Mouse (Mus musculus) midbrain, embryonic 13.5 days (tissue): ENCODE measurements around the gene Tsga13. TPM values are rescaled to one million over a fixed set of nuclear protein-coding genes. Genes with fewer than 3 reads are reported as not detected.

Source experiments
- ATAC-seq: fragments of 200-750 bp; cut with Nextera tagmentation; 2 replicates; pipeline ENCODE4 v1.8.0; 2017; ENCODE audit warnings: mild to moderate bottlenecking, moderate TSS enrichment, moderate library complexity
- H3K27ac ChIP-seq: fragments of 300-500 bp; sonication (generic); 2 replicates; pipeline ENCODE4 v1.5.1; 2015; ENCODE audit warnings: inconsistent platforms, mild to moderate bottlenecking, moderate library complexity
- H3K27me3 ChIP-seq: fragments of 300-500 bp; sonication (generic); 2 replicates; pipeline ENCODE4 v1.6.1; 2015; ENCODE audit warnings: mild to moderate bottlenecking, inconsistent platforms
- H3K36me3 ChIP-seq: fragments of 300-500 bp; sonication (generic); 2 replicates; pipeline ENCODE4 v1.6.1; 2015; ENCODE audit warnings: mild to moderate bottlenecking, inconsistent platforms
- H3K4me1 ChIP-seq: fragments of 300-500 bp; sonication (generic); replicated peaks from 2 replicates; pipeline ENCODE4 v1.6.1; 2015; ENCODE audit warnings: inconsistent platforms
- H3K4me2 ChIP-seq: fragments of 300-500 bp; sonication (generic); replicated peaks from 2 replicates; pipeline ENCODE4 v1.6.1; 2015; ENCODE audit warnings: moderate library complexity, mild to moderate bottlenecking, inconsistent platforms
- H3K4me3 ChIP-seq: fragments of 300-500 bp; sonication (generic); replicated peaks from 2 replicates; pipeline ENCODE4 v1.5.1; 2015; ENCODE audit warnings: mild to moderate bottlenecking, inconsistent platforms
- H3K9ac ChIP-seq: fragments of 300-500 bp; sonication (generic); replicated peaks from 2 replicates; pipeline ENCODE4 v1.6.1; 2015; ENCODE audit warnings: mild to moderate bottlenecking, inconsistent platforms
- H3K9me3 ChIP-seq: fragments of 300-500 bp; sonication (generic); 2 replicates; pipeline ENCODE4 v1.6.1; 2016; ENCODE audit warnings: mild to moderate bottlenecking, inconsistent platforms
- WGBS: fragments of 180-500 bp; shearing (Covaris S2); methylation state at CpG from one replicate; pipeline ENCODE4 v1.1.7; 2015; 5-methylcytosine and 5-hydroxymethylcytosine counted together
- polyA plus RNA-seq: library from polyadenylated mRNA; unstranded; fragments of >200 nt; fragmentation: Nextera tagmentation; extraction: Ambion mirVana; gene quantifications from 2 replicates; pipeline ENCODE4 v1.2.1, GENCODE M21; 2015

Tsga13 gene
- 0.28 TPM in 1 of 2 replicates, not detected in the other for polyA plus RNA-seq

GRCm38 (mm10) chr6:30915473-30915872, at the start of gene Tsga13:
TSS of gene Tsga13 (minus strand) at chr6:30915573.
- no peaks in the 10 kb centered on the region for H3K36me3 ChIP-seq
- H3K27ac ChIP-seq = no peak within 1 kb of the TSS
- no peak within 1 kb of the TSS for H3K4me3 ChIP-seq
- ATAC-seq = no peak
- H3K9me3 ChIP-seq = no peaks in the 10 kb centered on the region
- H3K9ac ChIP-seq = no peak within 1 kb of the TSS
- H3K27me3 ChIP-seq = no peaks in the 10 kb centered on the region
- H3K4me2 ChIP-seq = no peak within 1 kb of the TSS
- H3K4me1 ChIP-seq = no peaks in the 10 kb centered on the region
- WGBS = 98% methylated on average over 2 of the region's 2 CpGs

- ATAC-seq = 0 out of 2 replicates have a peak, but pooled peaks have one; percentile 37
- Histone ChIP-seq H3K9ac (no peak within 1 kb of the TSS), H3K4me1 (no peaks in the 10 kb centered on the region), H3K9me3 (peaks cover 36% of the 10 kb centered on the region), H3K27me3 (peaks cover 83% of the 10 kb centered on the region), H3K36me3 (peaks cover 13% of the 10 kb centered on the region), H3K4me2 (peak within 1 kb of the TSS; percentile 64), H3K4me3 (peak within 1 kb of the TSS; percentile 44), H3K27ac (no peak within 1 kb of the TSS)
- under 1% methylated on average over 75 of the region's 75 CpGs for WGBS
Measured at GRCm38 (mm10) chr6:30958736-30959540, 43.6 kb upstream of the Tsga13 start, which contains the start of gene Klf14. TSS of gene Klf14 (minus strand) at chr6:30959078.

- Histone ChIP-seq H3K27me3 (peaks cover 76% of the 10 kb centered on the region), H3K4me1 (no peaks in the 10 kb centered on the region), H3K4me3 (peak overlapping the region; percentile 44), H3K36me3 (peaks cover 13% of the 10 kb centered on the region), H3K9me3 (peaks cover 36% of the 10 kb centered on the region), H3K4me2 (peak overlapping the region; percentile 64), H3K9ac (no peak overlapping the region), H3K27ac (no peak overlapping the region)
- ATAC-seq = peak; percentile 40; the same call in 1 of the 2 replicates
- 2% methylated on average over 84 of the region's 84 CpGs for WGBS
Measured at GRCm38 (mm10) chr6:30957784-30958735, 42.7 kb upstream of the Tsga13 start.

GRCm38 (mm10) chr6:30939264-30939663, 23.9 kb upstream of the Tsga13 start:
- H3K27me3 ChIP-seq = no peaks in the 10 kb centered on the region
- H3K4me3 ChIP-seq = no peak overlapping the region
- H3K4me2 ChIP-seq = no peak overlapping the region
- no peak overlapping the region for H3K9ac ChIP-seq
- WGBS = 61% methylated on average over 5 of the region's 5 CpGs
- H3K4me1 ChIP-seq = no peaks in the 10 kb centered on the region
- ATAC-seq = no peak
- no peaks in the 10 kb centered on the region for H3K36me3 ChIP-seq
- no peaks in the 10 kb centered on the region for H3K9me3 ChIP-seq
- H3K27ac ChIP-seq = no peak overlapping the region

GRCm38 (mm10) chr6:30922821-30923220, 7.4 kb upstream of the Tsga13 start:
- H3K36me3 ChIP-seq = no peaks in the 10 kb centered on the region
- 0 out of 2 replicates have a peak, but pooled peaks cover 3% of the 10 kb centered on the region for H3K4me1 ChIP-seq
- no peak overlapping the region for H3K9ac ChIP-seq
- H3K9me3 ChIP-seq = no peaks in the 10 kb centered on the region
- no peak overlapping the region for H3K4me3 ChIP-seq
- no peaks in the 10 kb centered on the region for H3K27me3 ChIP-seq
- no peak for ATAC-seq
- WGBS = 46% methylated on average over 2 of the region's 2 CpGs
- H3K4me2 ChIP-seq = no peak overlapping the region
- H3K27ac ChIP-seq = no peak overlapping the region

GRCm38 (mm10) chr6:30921826-30922225, 6.5 kb upstream of the Tsga13 start:
- Histone ChIP-seq H3K27me3 (no peaks in the 10 kb centered on the region), H3K4me3 (no peak overlapping the region), H3K4me2 (no peak overlapping the region), H3K9ac (no peak overlapping the region), H3K4me1 (0 out of 2 replicates have a peak, but pooled peaks cover 3% of the 10 kb centered on the region), H3K36me3 (no peaks in the 10 kb centered on the region), H3K27ac (no peak overlapping the region), H3K9me3 (no peaks in the 10 kb centered on the region)
- WGBS = 72% methylated on average over 10 of the region's 11 CpGs
- ATAC-seq = no peak

GRCm38 (mm10) chr6:30920834-30921675, 5.7 kb upstream of the Tsga13 start:
- Histone ChIP-seq H3K27ac (no peak overlapping the region), H3K9ac (peak overlapping the region; percentile 33; the same call in 1 of the 2 replicates), H3K4me2 (peak overlapping the region; percentile 49), H3K4me1 (0 out of 2 replicates have a peak, but pooled peaks cover 3% of the 10 kb centered on the region), H3K36me3 (no peaks in the 10 kb centered on the region), H3K9me3 (no peaks in the 10 kb centered on the region), H3K4me3 (peak overlapping the region; percentile 32), H3K27me3 (no peaks in the 10 kb centered on the region)
- peak; percentile 62; the same call in 1 of the 2 replicates for ATAC-seq
- 34% methylated on average over 21 of the region's 21 CpGs for WGBS

- Histone ChIP-seq H3K9me3 (no peaks in the 10 kb centered on the region), H3K4me1 (peaks cover 6% of the 10 kb centered on the region; the same call in 1 of the 2 replicates), H3K27me3 (no peaks in the 10 kb centered on the region), H3K36me3 (no peaks in the 10 kb centered on the region), H3K27ac (peak overlapping the region; percentile 51), H3K9ac (no peak overlapping the region), H3K4me3 (no peak overlapping the region), H3K4me2 (no peak overlapping the region)
- WGBS = 45% methylated on average over 3 of the region's 3 CpGs
- ATAC-seq = 0 out of 2 replicates have a peak, but pooled peaks have one; percentile 45
Measured at GRCm38 (mm10) chr6:30907970-30908369, 7.4 kb downstream of the Tsga13 start.

- H3K9ac ChIP-seq = no peak overlapping the region
- H3K4me1 ChIP-seq = peaks cover 6% of the 10 kb centered on the region; the same call in 1 of the 2 replicates
- no peak overlapping the region for H3K4me3 ChIP-seq
- no peak overlapping the region for H3K4me2 ChIP-seq
- H3K27ac ChIP-seq = no peak overlapping the region
- no peaks in the 10 kb centered on the region for H3K9me3 ChIP-seq
- H3K27me3 ChIP-seq = no peaks in the 10 kb centered on the region
- WGBS = 90% methylated on average over 5 of the region's 5 CpGs
- no peak for ATAC-seq
- H3K36me3 ChIP-seq = no peaks in the 10 kb centered on the region
Measured at GRCm38 (mm10) chr6:30904911-30905310, 10.5 kb downstream of the Tsga13 start.

- no peak overlapping the region for H3K27ac ChIP-seq
- WGBS = 62% methylated on average over 3 of the region's 3 CpGs
- H3K4me1 ChIP-seq = peaks cover 6% of the 10 kb centered on the region; the same call in 1 of the 2 replicates
- no peak overlapping the region for H3K9ac ChIP-seq
- H3K36me3 ChIP-seq = no peaks in the 10 kb centered on the region
- no peak overlapping the region for H3K4me2 ChIP-seq
- no peak for ATAC-seq
- H3K9me3 ChIP-seq = no peaks in the 10 kb centered on the region
- no peak overlapping the region for H3K4me3 ChIP-seq
- H3K27me3 ChIP-seq = no peaks in the 10 kb centered on the region
Measured at GRCm38 (mm10) chr6:30904033-30904432, 11.3 kb downstream of the Tsga13 start.

GRCm38 (mm10) chr6:30897520-30897919, 17.9 kb downstream of the Tsga13 start:
- Histone ChIP-seq H3K27ac (no peak overlapping the region), H3K9ac (no peak overlapping the region), H3K4me3 (no peak overlapping the region), H3K4me1 (peaks cover 16% of the 10 kb centered on the region), H3K4me2 (no peak overlapping the region), H3K36me3 (peaks cover under 1% of the 10 kb centered on the region), H3K27me3 (no peaks in the 10 kb centered on the region), H3K9me3 (no peaks in the 10 kb centered on the region)
- WGBS = 74% methylated on average over 6 of the region's 6 CpGs
- ATAC-seq = no peak
